Mouse (Mus musculus): ENCODE data around the gene Slc25a13.

DNA sequence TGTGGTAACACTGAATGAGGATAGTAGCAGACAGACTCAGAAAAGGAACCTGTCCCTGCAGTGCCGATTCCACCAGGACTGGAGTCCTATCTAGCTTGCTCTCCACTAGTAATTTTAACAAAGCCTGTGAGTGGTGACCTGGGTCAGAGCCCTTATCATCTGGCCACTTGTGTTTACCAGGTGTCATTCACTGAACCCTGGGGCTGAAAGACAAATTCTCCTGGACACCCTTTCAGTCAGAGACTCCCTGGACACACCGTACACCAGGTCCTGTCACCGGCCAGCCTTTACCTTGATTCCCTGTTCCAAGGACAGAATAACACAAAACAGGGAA is 31.3 kb downstream of the Slc25a13 start:
- TF ChIP-seq EP300 (IDR thresholded peaks at IDR 0.05; ENCODE audit: low read length) (no peak), CTCF (conservative IDR thresholded peaks at IDR 0.05 in 1 of 2, IDR thresholded peaks at IDR 0.05 in 1 of 2; ENCODE audit: low read depth in 2 of 2, low read length in 2 of 2) (no peak), MEF2A (IDR thresholded peaks at IDR 0.05; ENCODE audit: borderline replicate concordance, low read depth, low read length) (no peak), POLR2AphosphoS2 (IDR thresholded peaks at IDR 0.05; ENCODE audit: low read depth, low read length) (no peak)
